Mouse (Mus musculus) ES-Bruce4 (cell line): ENCODE data around the gene Acot7.

ENCODE experiments used
- CTCF ChIP-seq: IDR thresholded peaks from one replicate; pipeline ENCODE4 v1.8.1; 2011; ENCODE audit warnings: low read depth, low read length
- POLR2A ChIP-seq: IDR thresholded peaks from one replicate; pipeline ENCODE4 v1.8.1; 2011; ENCODE audit warnings: low read length; ENCODE audit not compliant: insufficient read depth

DNA sequence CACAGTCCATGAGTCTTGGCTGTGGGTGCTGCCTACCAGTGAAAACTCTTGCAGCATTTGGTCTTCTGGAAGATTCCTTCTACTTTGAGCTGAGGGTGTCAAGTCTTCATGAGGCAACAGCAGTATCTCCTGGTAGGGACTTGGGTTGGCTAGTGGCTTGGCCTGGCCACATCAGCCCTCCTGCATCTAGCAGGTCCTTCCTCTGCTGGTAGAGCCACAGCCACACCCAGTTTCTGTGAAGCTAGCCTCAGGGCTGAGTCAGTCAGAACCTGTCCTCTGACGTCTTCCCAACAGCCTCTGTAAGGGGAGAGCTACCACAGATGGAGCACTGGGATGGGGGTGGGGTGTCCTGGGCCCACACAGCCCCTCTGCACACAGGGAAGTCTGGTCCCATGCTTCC is 44.6 kb downstream of the Acot7 start:
- no peak for TF ChIP-seq CTCF
- no peak for TF ChIP-seq POLR2A
